Mouse (Mus musculus): ENCODE data around the gene Lrba. TPM values are rescaled to one million over a fixed set of nuclear protein-coding genes. Genes with fewer than 3 reads are reported as not detected.

Gene Lrba
- polyA plus RNA-seq, 1 experiment from 2014 or later: 2.4 TPM

DNA sequence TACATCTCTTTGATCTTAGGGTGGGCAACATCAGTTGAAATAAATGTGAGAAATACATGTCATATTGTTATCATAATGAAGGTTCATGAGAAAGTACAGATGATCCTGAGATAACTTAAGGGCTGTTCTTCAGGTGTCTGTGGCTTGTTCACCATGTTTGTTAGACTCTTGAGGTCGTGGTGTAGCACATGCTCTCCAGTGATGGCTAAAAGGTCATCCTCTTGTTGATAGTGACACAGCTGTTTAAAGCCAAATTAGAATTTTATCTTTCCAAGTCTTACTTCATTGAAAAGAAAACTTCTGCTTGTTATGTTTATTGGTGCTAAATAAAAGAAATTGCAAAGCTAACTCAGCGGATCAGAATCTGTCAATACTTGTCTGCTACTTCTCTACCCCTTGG, 147.0 kb downstream of the Lrba start:
- no peaks in the 10 kb centered on the region for H3K4me1 ChIP-seq (replicated peaks)
- 59% methylated on average over 2 of the region's 2 CpGs for WGBS (ENCODE audit: insufficient replicate concordance)
- H3K36me3 ChIP-seq (replicated peaks): no peaks in the 10 kb centered on the region
- H3K4me3 ChIP-seq (replicated peaks): no peak overlapping the region
- no peaks in the 10 kb centered on the region for H3K27me3 ChIP-seq
- H3K27ac ChIP-seq (replicated peaks): no peak overlapping the region
- H3K9ac ChIP-seq: no peak overlapping the region
- H3K4me2 ChIP-seq: no peak overlapping the region
- no peaks in the 10 kb centered on the region for H3K9me3 ChIP-seq (replicated peaks)
- no peak for ATAC-seq (ENCODE audit: insufficient read depth)

DNA sequence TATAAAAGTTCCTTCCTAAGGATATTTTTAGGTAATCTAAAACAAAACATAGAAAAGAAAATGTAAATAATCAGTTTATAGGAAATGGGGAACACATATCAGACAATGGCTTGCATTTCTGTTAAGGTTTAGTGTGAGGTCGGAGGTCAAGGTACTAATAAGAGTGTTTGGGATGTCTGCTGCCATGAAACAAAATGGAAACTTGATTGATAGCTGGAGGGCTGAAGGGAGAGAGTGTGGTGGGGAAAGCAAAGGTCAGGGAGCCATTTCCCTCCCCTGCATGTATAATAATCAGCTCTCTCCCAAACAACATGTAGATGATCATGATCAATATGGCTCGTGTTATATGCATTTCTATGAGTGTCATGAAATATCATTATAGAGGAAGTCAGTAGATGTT, 150.8 kb downstream of the Lrba start:
- Histone ChIP-seq H3K36me3 (replicated peaks) (no peaks in the 10 kb centered on the region), H3K9ac (no peak overlapping the region), H3K27me3 (no peaks in the 10 kb centered on the region), H3K9me3 (replicated peaks) (no peaks in the 10 kb centered on the region), H3K4me2 (no peak overlapping the region), H3K4me1 (replicated peaks) (no peaks in the 10 kb centered on the region), H3K27ac (replicated peaks) (no peak overlapping the region), H3K4me3 (replicated peaks) (no peak overlapping the region)
- 66% methylated on average over 2 of the region's 2 CpGs for WGBS (ENCODE audit: insufficient replicate concordance)
- no peak for ATAC-seq (ENCODE audit: insufficient read depth)

DNA sequence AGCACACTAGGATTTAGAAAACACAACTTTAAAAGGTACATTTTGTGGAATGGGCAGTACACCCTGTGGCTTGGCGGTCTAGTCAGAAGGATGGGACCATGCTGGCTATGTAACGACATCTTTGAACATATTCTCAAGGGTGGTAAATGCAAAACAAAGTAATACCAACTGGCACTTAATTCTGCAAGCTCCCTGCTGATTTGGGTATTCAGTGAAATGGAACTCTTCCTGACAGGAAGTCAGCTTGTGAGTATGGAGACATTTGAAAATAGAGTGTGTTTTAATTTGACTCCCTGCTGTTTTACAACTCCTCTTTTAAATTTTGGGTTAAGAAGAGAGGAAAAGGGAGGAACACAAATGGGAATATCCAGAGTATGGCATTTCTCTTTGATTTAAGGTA, 158.1 kb downstream of the Lrba start:
- H3K27ac ChIP-seq (replicated peaks): no peak overlapping the region
- no peak for ATAC-seq (ENCODE audit: insufficient read depth)
- H3K4me2 ChIP-seq: no peak overlapping the region
- H3K4me3 ChIP-seq (replicated peaks): no peak overlapping the region
- no peaks in the 10 kb centered on the region for H3K4me1 ChIP-seq (replicated peaks)
- no peak overlapping the region for H3K9ac ChIP-seq
- H3K9me3 ChIP-seq (replicated peaks): no peaks in the 10 kb centered on the region
- no peaks in the 10 kb centered on the region for H3K36me3 ChIP-seq (replicated peaks)
- H3K27me3 ChIP-seq: no peaks in the 10 kb centered on the region
- 52% methylated on average over 2 of the region's 2 CpGs for WGBS (ENCODE audit: insufficient replicate concordance)

DNA sequence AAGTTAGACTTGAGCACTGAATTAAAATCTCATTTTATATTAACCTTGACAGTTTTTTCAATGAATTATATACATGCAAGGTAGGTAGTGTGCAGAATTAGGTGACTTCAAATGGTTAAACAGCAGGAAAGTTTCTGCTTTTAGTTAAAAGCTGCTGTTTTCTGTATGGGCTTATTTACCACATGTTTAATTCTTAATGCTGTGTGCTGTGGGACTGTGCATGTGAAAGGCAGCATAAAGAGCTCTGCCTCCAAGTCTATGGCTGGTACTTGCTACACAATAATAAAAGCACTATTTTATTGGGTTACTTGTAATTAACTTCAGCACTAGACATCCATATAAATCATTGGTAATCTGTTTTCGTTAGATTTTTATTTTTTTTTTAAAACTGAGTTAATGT, 160.6 kb downstream of the Lrba start:
- 74% methylated on average over 1 of the region's 1 CpGs for WGBS (ENCODE audit: insufficient replicate concordance)
- no peak overlapping the region for H3K27ac ChIP-seq (replicated peaks)
- no peak overlapping the region for H3K4me3 ChIP-seq (replicated peaks)
- H3K4me1 ChIP-seq (replicated peaks): no peaks in the 10 kb centered on the region
- H3K9me3 ChIP-seq (replicated peaks): no peaks in the 10 kb centered on the region
- no peak for ATAC-seq (ENCODE audit: insufficient read depth)
- no peak overlapping the region for H3K9ac ChIP-seq
- no peaks in the 10 kb centered on the region for H3K27me3 ChIP-seq
- H3K4me2 ChIP-seq: no peak overlapping the region
- H3K36me3 ChIP-seq (replicated peaks): no peaks in the 10 kb centered on the region

DNA sequence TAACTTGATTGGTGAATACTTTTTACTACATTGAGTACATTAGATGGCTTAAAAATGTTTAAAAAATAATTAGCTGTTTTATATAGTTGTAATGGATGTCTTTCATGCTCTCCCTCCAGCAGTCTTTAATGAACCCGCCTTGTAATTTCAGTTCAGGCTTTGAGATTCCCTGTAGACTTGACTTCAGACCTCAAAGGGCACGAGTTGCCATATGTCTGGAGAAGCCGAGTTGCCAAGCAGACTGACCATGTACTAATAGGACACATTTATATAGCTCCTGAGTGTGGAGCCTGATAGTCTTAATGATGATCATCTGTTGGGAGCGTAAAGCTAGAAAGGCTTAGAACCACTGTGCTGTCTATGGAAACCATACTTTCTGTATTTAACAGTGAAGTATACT, 161.8 kb downstream of the Lrba start:
- Histone ChIP-seq H3K4me2 (no peak overlapping the region), H3K27me3 (no peaks in the 10 kb centered on the region), H3K9me3 (replicated peaks) (no peaks in the 10 kb centered on the region), H3K36me3 (replicated peaks) (no peaks in the 10 kb centered on the region), H3K27ac (replicated peaks) (no peak overlapping the region), H3K4me1 (replicated peaks) (no peaks in the 10 kb centered on the region), H3K4me3 (replicated peaks) (no peak overlapping the region), H3K9ac (no peak overlapping the region)
- ATAC-seq (ENCODE audit: insufficient read depth): no peak
- 79% methylated on average over 4 of the region's 4 CpGs for WGBS (ENCODE audit: insufficient replicate concordance)

DNA sequence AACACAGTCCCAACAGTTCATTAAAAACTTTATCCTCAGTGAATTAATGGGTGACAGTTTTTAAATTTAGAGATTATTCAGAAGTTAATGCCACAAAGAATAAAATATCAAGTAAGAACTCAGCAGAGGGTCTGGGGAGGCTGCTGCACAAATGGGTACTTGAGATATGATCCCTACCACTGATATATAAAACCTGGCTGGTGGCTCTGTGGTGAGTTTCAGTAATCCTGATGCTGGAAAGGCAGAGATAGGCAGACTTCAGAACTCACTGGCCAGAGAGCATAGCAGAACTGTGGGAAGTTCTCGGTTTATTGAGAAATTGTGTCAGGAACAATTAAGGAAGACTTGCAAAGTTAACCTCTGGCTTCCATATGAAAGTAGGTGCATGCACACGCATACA, 199.3 kb downstream of the Lrba start:
- Histone ChIP-seq H3K9me3 (replicated peaks) (no peaks in the 10 kb centered on the region), H3K4me1 (replicated peaks) (peaks cover 15% of the 10 kb centered on the region), H3K27me3 (no peaks in the 10 kb centered on the region), H3K27ac (replicated peaks) (no peak overlapping the region; the same call in 1 of the 2 replicates), H3K36me3 (replicated peaks) (no peaks in the 10 kb centered on the region), H3K4me3 (replicated peaks) (no peak overlapping the region), H3K9ac (no peak overlapping the region), H3K4me2 (no peak overlapping the region; the same call in none of the 2 replicates)
- 46% methylated on average over 2 of the region's 2 CpGs for WGBS (ENCODE audit: insufficient replicate concordance)
- ATAC-seq (ENCODE audit: insufficient read depth): peak; percentile 78

DNA sequence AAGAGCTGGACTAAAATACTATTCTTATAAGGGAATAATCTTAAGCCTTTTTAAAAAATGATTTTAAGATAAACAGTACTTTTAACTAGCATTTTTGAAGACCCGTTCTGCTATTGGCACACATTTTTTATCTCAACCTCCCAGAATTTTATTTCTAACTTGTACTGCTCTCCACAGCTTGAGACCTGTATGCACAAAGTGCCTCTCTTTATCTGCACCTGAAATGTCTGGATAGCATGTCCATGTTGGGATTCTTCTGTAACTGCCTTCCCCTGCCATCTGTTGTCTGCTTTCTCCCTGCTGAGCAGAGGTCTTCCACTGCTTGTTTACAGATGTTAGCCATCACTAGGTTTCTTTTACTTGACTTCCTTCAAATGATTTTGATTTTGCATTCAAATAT, 202.3 kb downstream of the Lrba start:
- H3K27ac ChIP-seq (replicated peaks): no peak overlapping the region
- WGBS (ENCODE audit: insufficient replicate concordance): 23% methylated on average over 1 of the region's 1 CpGs
- H3K27me3 ChIP-seq: no peaks in the 10 kb centered on the region
- ATAC-seq (ENCODE audit: insufficient read depth): no peak; the same call in 1 of the 2 replicates
- H3K9ac ChIP-seq: no peak overlapping the region
- H3K36me3 ChIP-seq (replicated peaks): no peaks in the 10 kb centered on the region
- H3K4me1 ChIP-seq (replicated peaks): peaks cover 15% of the 10 kb centered on the region
- H3K4me2 ChIP-seq: no peak overlapping the region
- H3K4me3 ChIP-seq (replicated peaks): no peak overlapping the region
- H3K9me3 ChIP-seq (replicated peaks): no peaks in the 10 kb centered on the region

DNA sequence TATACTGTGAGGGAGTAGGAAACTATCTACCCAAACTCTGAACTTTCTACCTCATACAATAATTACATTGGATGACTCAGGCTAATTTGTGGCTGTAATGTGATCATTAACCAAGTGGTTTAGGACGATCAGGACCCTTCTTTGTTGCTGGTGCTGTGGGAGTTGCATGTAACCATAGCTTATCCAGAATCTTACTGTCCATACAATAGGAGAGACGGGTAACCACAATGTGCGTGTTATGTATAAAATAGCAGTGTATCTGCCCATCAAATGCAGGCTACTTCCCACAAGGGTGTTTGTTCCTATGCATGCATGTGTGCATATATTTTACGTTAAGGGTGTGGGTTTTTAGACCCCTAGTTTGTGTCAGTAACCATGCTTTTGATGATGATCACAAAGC, 219.0 kb downstream of the Lrba start:
- Histone ChIP-seq H3K9me3 (replicated peaks) (no peaks in the 10 kb centered on the region), H3K27me3 (no peaks in the 10 kb centered on the region), H3K36me3 (replicated peaks) (no peaks in the 10 kb centered on the region), H3K27ac (replicated peaks) (no peak overlapping the region), H3K9ac (no peak overlapping the region), H3K4me1 (replicated peaks) (no peaks in the 10 kb centered on the region), H3K4me2 (no peak overlapping the region), H3K4me3 (replicated peaks) (no peak overlapping the region)
- ATAC-seq (ENCODE audit: insufficient read depth): no peak
- WGBS (ENCODE audit: insufficient replicate concordance): 69% methylated on average over 4 of the region's 4 CpGs

DNA sequence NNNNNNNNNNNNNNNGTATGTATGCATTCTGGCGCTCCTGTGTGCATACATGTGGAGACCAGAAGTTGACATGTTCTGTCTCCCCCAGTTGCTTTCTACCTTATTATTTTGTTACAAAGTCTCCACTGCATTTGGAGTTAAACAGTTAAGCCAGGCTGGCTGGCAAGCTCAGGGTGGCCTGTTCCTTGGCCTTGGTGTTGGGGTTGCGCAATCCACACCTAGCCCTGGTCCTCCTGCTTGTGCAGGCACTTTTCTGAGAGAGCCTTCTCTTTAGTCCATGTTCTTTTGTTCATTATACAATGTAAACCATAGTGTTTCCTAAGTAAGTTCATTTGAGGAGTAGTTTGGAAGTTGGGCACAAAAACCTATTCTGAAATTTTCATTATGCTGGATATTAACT, 226.7 kb downstream of the Lrba start:
- no peaks in the 10 kb centered on the region for H3K9me3 ChIP-seq (replicated peaks)
- H3K27ac ChIP-seq (replicated peaks): no peak overlapping the region
- no peaks in the 10 kb centered on the region for H3K36me3 ChIP-seq (replicated peaks)
- no peak for ATAC-seq (ENCODE audit: insufficient read depth)
- no peaks in the 10 kb centered on the region for H3K4me1 ChIP-seq (replicated peaks)
- H3K27me3 ChIP-seq: no peaks in the 10 kb centered on the region
- H3K9ac ChIP-seq: no peak overlapping the region
- no peak overlapping the region for H3K4me3 ChIP-seq (replicated peaks)
- WGBS (ENCODE audit: insufficient replicate concordance): 90% methylated on average over 2 of the region's 2 CpGs
- H3K4me2 ChIP-seq: no peak overlapping the region

DNA sequence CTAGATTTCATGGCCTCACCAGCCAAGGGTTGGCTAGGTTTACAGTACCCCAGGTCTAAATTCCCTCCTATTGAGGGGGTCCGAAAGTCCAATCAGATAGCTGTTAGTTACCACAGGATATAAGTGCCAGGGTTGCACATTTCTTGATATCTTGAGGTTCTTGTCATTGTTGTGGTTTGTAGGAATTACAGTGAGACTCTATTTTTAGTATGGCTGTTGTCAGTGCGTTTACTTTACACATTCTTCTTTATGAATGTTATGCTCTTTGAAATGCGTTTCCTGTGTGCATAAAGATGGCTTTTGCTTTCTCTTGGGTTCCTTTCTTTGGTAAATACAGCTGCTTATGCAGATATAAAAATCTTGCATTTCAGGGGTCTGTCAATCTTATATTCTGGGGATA, 237.1 kb downstream of the Lrba start:
- Histone ChIP-seq H3K4me2 (no peak overlapping the region), H3K9ac (no peak overlapping the region), H3K4me3 (replicated peaks) (no peak overlapping the region), H3K27ac (replicated peaks) (no peak overlapping the region), H3K4me1 (replicated peaks) (no peaks in the 10 kb centered on the region), H3K27me3 (no peaks in the 10 kb centered on the region), H3K9me3 (replicated peaks) (no peaks in the 10 kb centered on the region), H3K36me3 (replicated peaks) (no peaks in the 10 kb centered on the region)
- WGBS (ENCODE audit: insufficient replicate concordance): 47% methylated on average over 3 of the region's 3 CpGs
- no peak for ATAC-seq (ENCODE audit: insufficient read depth)

DNA sequence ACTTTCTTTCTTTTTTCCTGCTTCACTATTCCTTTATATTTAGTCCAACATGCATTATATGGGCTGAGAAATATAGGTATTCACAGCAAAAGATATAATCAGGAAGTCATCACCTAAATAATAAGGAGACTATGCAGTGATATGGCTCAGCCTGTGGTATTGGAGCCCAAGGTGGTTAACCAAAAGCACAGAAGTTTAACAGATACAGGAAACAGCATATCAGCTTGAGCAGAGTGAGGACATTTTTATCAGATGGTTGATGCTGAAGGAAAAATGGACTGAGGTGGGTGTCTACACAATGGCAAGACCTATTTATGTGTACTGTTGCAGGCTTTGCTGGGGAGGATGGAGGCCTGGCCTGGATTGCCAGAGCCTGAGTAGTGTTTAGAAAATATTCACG, 265.5 kb downstream of the Lrba start:
- Histone ChIP-seq H3K9me3 (replicated peaks) (no peaks in the 10 kb centered on the region), H3K4me2 (no peak overlapping the region), H3K27me3 (no peaks in the 10 kb centered on the region), H3K4me3 (replicated peaks) (no peak overlapping the region), H3K4me1 (replicated peaks) (no peaks in the 10 kb centered on the region), H3K9ac (no peak overlapping the region), H3K36me3 (replicated peaks) (no peaks in the 10 kb centered on the region), H3K27ac (replicated peaks) (no peak overlapping the region)
- no peak for ATAC-seq (ENCODE audit: insufficient read depth)
- WGBS (ENCODE audit: insufficient replicate concordance): 75% methylated on average over 1 of the region's 1 CpGs

DNA sequence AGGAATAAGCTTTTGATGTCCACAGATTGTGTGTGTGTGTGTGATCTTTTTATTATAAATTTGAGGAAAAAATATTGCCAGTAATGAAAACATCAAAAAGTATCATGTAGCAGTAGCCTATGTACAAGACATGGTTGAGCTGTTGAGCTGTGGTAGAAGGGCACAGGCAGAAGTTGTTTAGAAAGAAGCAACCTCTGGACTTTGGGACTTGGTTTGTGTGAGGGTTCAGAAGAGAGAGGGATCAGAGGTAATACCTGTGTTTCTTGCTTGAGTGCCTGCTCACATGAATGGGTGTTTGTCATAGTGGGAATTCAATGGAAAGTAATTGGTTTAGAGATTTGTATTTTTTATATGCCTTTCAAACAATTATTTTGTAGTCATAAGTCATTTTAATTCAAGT, 276.1 kb downstream of the Lrba start:
- Histone ChIP-seq H3K4me1 (replicated peaks) (no peaks in the 10 kb centered on the region), H3K27ac (replicated peaks) (no peak overlapping the region), H3K9ac (no peak overlapping the region), H3K9me3 (replicated peaks) (no peaks in the 10 kb centered on the region), H3K4me3 (replicated peaks) (no peak overlapping the region), H3K36me3 (replicated peaks) (no peaks in the 10 kb centered on the region), H3K27me3 (no peaks in the 10 kb centered on the region), H3K4me2 (no peak overlapping the region)
- ATAC-seq (ENCODE audit: insufficient read depth): no peak
